Mouse (Mus musculus) hindbrain, embryonic 10.5 days (tissue): ENCODE measurements around the gene Fam174b. TPM values are rescaled to one million over a fixed set of nuclear protein-coding genes. Genes with fewer than 3 reads are reported as not detected.

Experiments
- DNase-seq: peaks from one replicate; pipeline ENCODE4 v3.0.0-alpha.2; 2017; ENCODE audit warnings: low spot score
- H3K27ac ChIP-seq: fragments of 300-500 bp; sonication (generic); 2 replicates; pipeline ENCODE4 v1.5.1; 2016; ENCODE audit warnings: mild to moderate bottlenecking, moderate library complexity
- H3K27me3 ChIP-seq: fragments of 300-500 bp; sonication (generic); 2 replicates; pipeline ENCODE4 v1.6.1; 2016; ENCODE audit warnings: mild to moderate bottlenecking; ENCODE audit not compliant: poor library complexity, insufficient read depth, severe bottlenecking
- H3K36me3 ChIP-seq: fragments of 300-500 bp; sonication (generic); 2 replicates; pipeline ENCODE4 v1.6.1; 2016; ENCODE audit warnings: mild to moderate bottlenecking, moderate library complexity
- H3K4me1 ChIP-seq: fragments of 300-500 bp; sonication (generic); replicated peaks from 2 replicates; pipeline ENCODE4 v1.6.1; 2016; ENCODE audit warnings: mild to moderate bottlenecking
- H3K4me3 ChIP-seq: fragments of 300-500 bp; sonication (generic); 2 replicates; pipeline ENCODE4 v1.5.1; 2016; ENCODE audit warnings: mild to moderate bottlenecking, moderate library complexity
- H3K9me3 ChIP-seq: fragments of 300-500 bp; sonication (generic); 2 replicates; pipeline ENCODE4 v1.6.1; 2016; ENCODE audit warnings: mild to moderate bottlenecking, moderate library complexity
- WGBS: fragments of 180-500 bp; shearing (Covaris S2); methylation state at CpG from one replicate; pipeline ENCODE4 v1.1.7; 2016; 5-methylcytosine and 5-hydroxymethylcytosine counted together
- polyA plus RNA-seq: library from polyadenylated mRNA; unstranded; fragments of >200 nt; fragmentation: Nextera tagmentation; extraction: Ambion mirVana; gene quantifications from 2 replicates; pipeline ENCODE4 v1.2.1, GENCODE M21; 2016

The Fam174b gene
- polyA plus RNA-seq, 1 experiment from 2014 or later, result 27.4 TPM

- 74% methylated on average over 2 of the region's 2 CpGs for WGBS
- peaks cover 11% of the 10 kb centered on the region for H3K9me3 ChIP-seq
These were observed 4.1 kb upstream of the Fam174b start for GRCm38 (mm10) chr7:73736046-73736445.

GRCm38 (mm10) chr7:73741392-73741791, 1.3 kb downstream of the Fam174b start:
- Histone ChIP-seq H3K27me3 (peaks cover 49% of the 10 kb centered on the region), H3K4me1 (peaks cover 26% of the 10 kb centered on the region), H3K36me3 (no peaks in the 10 kb centered on the region), H3K27ac (peak overlapping the region; percentile 45; the same call in 1 of the 2 replicates), H3K4me3 (peak overlapping the region; percentile 65), H3K9me3 (no peaks in the 10 kb centered on the region)
- 64% methylated on average over 5 of the region's 5 CpGs for WGBS
- no peak for DNase-seq

More at GRCm38 (mm10) chr7:73736046-73736445, 4.1 kb upstream of the Fam174b start:
- DNase-seq, result no peak
- H3K36me3 ChIP-seq, result no peaks in the 10 kb centered on the region
- no peak overlapping the region for H3K4me3 ChIP-seq
- no peak overlapping the region for H3K27ac ChIP-seq
- H3K4me1 ChIP-seq, result peaks cover 15% of the 10 kb centered on the region
- peaks cover 28% of the 10 kb centered on the region for H3K27me3 ChIP-seq

- H3K9me3 ChIP-seq, result no peaks in the 10 kb centered on the region
- H3K27ac ChIP-seq, result no peak overlapping the region
- H3K4me3 ChIP-seq, result peak overlapping the region; percentile 65
- WGBS, result 75% methylated on average over 6 of the region's 6 CpGs
- peaks cover 26% of the 10 kb centered on the region for H3K4me1 ChIP-seq
- H3K27me3 ChIP-seq, result peaks cover 49% of the 10 kb centered on the region
- no peaks in the 10 kb centered on the region for H3K36me3 ChIP-seq
- no peak for DNase-seq
These were observed 1.7 kb downstream of the Fam174b start for GRCm38 (mm10) chr7:73741841-73742240.

GRCm38 (mm10) chr7:73743144-73743543, 3.0 kb downstream of the Fam174b start:
- Histone ChIP-seq H3K27me3 (peaks cover 49% of the 10 kb centered on the region), H3K36me3 (no peaks in the 10 kb centered on the region), H3K4me3 (no peak overlapping the region), H3K9me3 (0 out of 2 replicates have a peak, but pooled peaks cover 3% of the 10 kb centered on the region), H3K27ac (no peak overlapping the region), H3K4me1 (peaks cover 28% of the 10 kb centered on the region)
- no peak for DNase-seq
- 84% methylated on average over 8 of the region's 8 CpGs for WGBS

GRCm38 (mm10) chr7:73743831-73744370, 3.8 kb downstream of the Fam174b start:
- no peak for DNase-seq
- no peaks in the 10 kb centered on the region for H3K36me3 ChIP-seq
- H3K4me1 ChIP-seq, result peaks cover 28% of the 10 kb centered on the region
- WGBS, result 79% methylated on average over 10 of the region's 10 CpGs
- 0 out of 2 replicates have a peak, but pooled peaks cover 3% of the 10 kb centered on the region for H3K9me3 ChIP-seq
- no peak overlapping the region for H3K27ac ChIP-seq
- H3K4me3 ChIP-seq, result no peak overlapping the region
- H3K27me3 ChIP-seq, result peaks cover 42% of the 10 kb centered on the region

- Histone ChIP-seq H3K27ac (no peak overlapping the region), H3K9me3 (0 out of 2 replicates have a peak, but pooled peaks cover 3% of the 10 kb centered on the region), H3K36me3 (no peaks in the 10 kb centered on the region), H3K4me3 (no peak overlapping the region), H3K27me3 (peaks cover 22% of the 10 kb centered on the region), H3K4me1 (peaks cover 15% of the 10 kb centered on the region)
- WGBS, result 79% methylated on average over 5 of the region's 5 CpGs
- DNase-seq, result no peak
These were observed 5.8 kb downstream of the Fam174b start for GRCm38 (mm10) chr7:73745903-73746302.

GRCm38 (mm10) chr7:73746836-73747235, 6.7 kb downstream of the Fam174b start:
- WGBS, result 75% methylated on average over 4 of the region's 4 CpGs
- Histone ChIP-seq H3K27me3 (peaks cover 13% of the 10 kb centered on the region), H3K4me3 (no peak overlapping the region), H3K36me3 (no peaks in the 10 kb centered on the region), H3K4me1 (0 out of 2 replicates have a peak, but pooled peaks cover 7% of the 10 kb centered on the region), H3K27ac (no peak overlapping the region), H3K9me3 (0 out of 2 replicates have a peak, but pooled peaks cover 6% of the 10 kb centered on the region)
- DNase-seq, result no peak

- Histone ChIP-seq H3K9me3 (0 out of 2 replicates have a peak, but pooled peaks cover 6% of the 10 kb centered on the region), H3K4me3 (no peak overlapping the region), H3K27me3 (peaks cover 6% of the 10 kb centered on the region; the same call in 1 of the 2 replicates), H3K27ac (peak overlapping the region; percentile 56; the same call in 1 of the 2 replicates), H3K36me3 (no peaks in the 10 kb centered on the region), H3K4me1 (0 out of 2 replicates have a peak, but pooled peaks cover 6% of the 10 kb centered on the region)
- WGBS, result 91% methylated on average over 3 of the region's 3 CpGs
- no peak for DNase-seq
These were observed 7.4 kb downstream of the Fam174b start for GRCm38 (mm10) chr7:73747531-73747930.

GRCm38 (mm10) chr7:73748437-73749108, 8.5 kb downstream of the Fam174b start:
- WGBS, result 84% methylated on average over 5 of the region's 5 CpGs
- Histone ChIP-seq H3K36me3 (no peaks in the 10 kb centered on the region), H3K9me3 (0 out of 2 replicates have a peak, but pooled peaks cover 6% of the 10 kb centered on the region), H3K27me3 (no peaks in the 10 kb centered on the region), H3K4me3 (no peak overlapping the region), H3K27ac (no peak overlapping the region), H3K4me1 (0 out of 2 replicates have a peak, but pooled peaks cover 6% of the 10 kb centered on the region)
- DNase-seq, result no peak

- WGBS, result 94% methylated on average over 2 of the region's 2 CpGs
- no peak overlapping the region for H3K27ac ChIP-seq
- no peak overlapping the region for H3K4me3 ChIP-seq
- 0 out of 2 replicates have a peak, but pooled peaks cover 6% of the 10 kb centered on the region for H3K9me3 ChIP-seq
- 0 out of 2 replicates have a peak, but pooled peaks cover 6% of the 10 kb centered on the region for H3K4me1 ChIP-seq
- DNase-seq, result no peak
- H3K27me3 ChIP-seq, result no peaks in the 10 kb centered on the region
- H3K36me3 ChIP-seq, result no peaks in the 10 kb centered on the region
These were observed 9.2 kb downstream of the Fam174b start for GRCm38 (mm10) chr7:73749339-73749738.

GRCm38 (mm10) chr7:73749983-73750382, 9.9 kb downstream of the Fam174b start:
- WGBS, result 88% methylated on average over 7 of the region's 7 CpGs
- DNase-seq, result no peak

GRCm38 (mm10) chr7:73753598-73753997, 13.5 kb downstream of the Fam174b start:
- Histone ChIP-seq H3K4me1 (no peaks in the 10 kb centered on the region), H3K4me3 (no peak overlapping the region), H3K27me3 (no peaks in the 10 kb centered on the region), H3K27ac (no peak overlapping the region), H3K9me3 (peaks cover 11% of the 10 kb centered on the region; the same call in 1 of the 2 replicates), H3K36me3 (no peaks in the 10 kb centered on the region)
- 97% methylated on average over 1 of the region's 1 CpGs for WGBS
- DNase-seq, result no peak

More at GRCm38 (mm10) chr7:73749983-73750382, 9.9 kb downstream of the Fam174b start:
- 0 out of 2 replicates have a peak, but pooled peaks cover 6% of the 10 kb centered on the region for H3K9me3 ChIP-seq
- H3K36me3 ChIP-seq, result no peaks in the 10 kb centered on the region
- no peaks in the 10 kb centered on the region for H3K27me3 ChIP-seq
- H3K4me3 ChIP-seq, result no peak overlapping the region
- H3K27ac ChIP-seq, result no peak overlapping the region
- 0 out of 2 replicates have a peak, but pooled peaks cover 6% of the 10 kb centered on the region for H3K4me1 ChIP-seq
